In the genomic region with DNA sequence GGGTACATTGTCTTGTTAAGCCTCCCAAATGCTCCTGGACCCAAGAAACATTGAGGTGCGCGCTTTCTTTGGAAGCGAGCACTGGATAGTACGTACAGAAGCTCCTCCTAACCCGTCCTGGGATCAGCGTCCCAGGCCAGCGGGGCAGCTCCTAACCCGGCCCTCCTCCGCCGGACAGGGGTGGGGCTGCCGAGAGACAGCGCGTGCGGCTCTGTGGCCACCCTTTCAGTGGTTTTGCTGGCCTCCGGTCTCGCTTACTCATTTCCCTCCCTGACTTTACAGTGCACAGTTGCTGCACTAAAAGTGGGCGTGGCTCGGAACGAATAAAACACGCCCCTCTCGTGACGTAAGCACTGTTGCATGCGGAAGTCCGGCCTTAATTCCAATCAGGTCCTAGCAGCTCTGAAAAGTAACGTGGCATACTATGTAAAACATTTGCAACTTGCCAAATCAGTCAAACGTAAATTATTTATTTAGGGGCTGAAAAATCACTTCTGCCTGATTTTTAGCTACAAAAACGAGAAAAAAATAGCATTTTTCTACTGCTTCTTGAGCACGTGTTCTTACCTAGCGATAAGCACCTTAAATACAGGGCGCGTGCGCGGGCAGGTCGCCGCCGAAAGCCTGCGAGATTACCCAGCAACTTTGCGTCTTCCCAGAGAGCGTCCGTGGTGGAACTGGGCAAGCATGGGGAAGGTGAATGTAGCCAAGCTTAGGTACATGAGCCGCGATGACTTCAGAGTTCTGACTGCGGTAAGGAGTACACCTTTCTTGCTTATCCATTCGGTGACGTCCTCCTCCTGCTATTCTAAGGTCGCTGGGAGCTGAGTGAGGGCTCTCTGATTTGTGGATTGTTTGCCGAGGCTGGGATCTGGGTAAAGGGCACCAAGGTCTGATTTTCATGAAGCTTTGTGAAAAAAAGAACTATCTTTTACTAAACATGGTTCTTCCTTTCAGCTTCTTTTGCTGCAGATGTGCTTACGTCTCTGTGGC, we compare ENCODE assay signal across 8 mouse cellular contexts. TPM values are rescaled to one million over a fixed set of nuclear protein-coding genes. Genes with fewer than 3 reads are reported as not detected.
DNase-seq lines count a peak whose midpoint lies in the region; ATAC-seq lines count a peak whose summit lies in the region.

A gene (plus strand): TSS at position 392 of the 993 bp plus-strand sequence.

- peak; percentile 86 for ATAC-seq in megakaryocyte progenitor cell, adult 5-6 weeks (replicated peaks; ENCODE audit: poor library complexity)

- peak; percentile 100 for DNase-seq in adipocyte (ENCODE audit: low spot score)
- DNase-seq in embryo, embryonic 10 days (ENCODE audit: low spot score): peak; percentile 100
- peak; percentile 92 for DNase-seq in gastrocnemius, postnatal 10 days
- DNase-seq in induced T-regulatory cell, adult 2 months (ENCODE audit: low read depth): peak; percentile 100
- DNase-seq in left cerebral cortex, adult 9 months (ENCODE audit: low spot score in 2 of 2): peak; percentile 81 to 96
- peak; percentile 90 for DNase-seq in right cerebral cortex, postnatal 14 days
- peak; percentile 92 to 97 for DNase-seq in urinary bladder, postnatal 36 days (ENCODE audit: low spot score in 2 of 2)

RNA-seq across cellular contexts. Expression of the gene that starts here (rescaled TPM):
- 10 to 100 TPM; 14.1 to 14.8 TPM for total RNA-seq in gastrocnemius, postnatal 10 days (2021)
- total RNA-seq in megakaryocyte progenitor cell, adult 5-6 weeks (2015): 44.1 and 53.1 TPM in 2 replicates
- total RNA-seq in megakaryocyte progenitor cell, adult 5-6 weeks (2017): 43.6 and 56.7 TPM in 2 replicates

Comparison
In these comparisons a context has a peak if more than half of its experiments do, and no peak if none do; other contexts are left out.
1. Peak in every context shown above with its lines: DNase-seq and ATAC-seq.